Mouse (Mus musculus): ENCODE data around the gene Phf8. TPM values are rescaled to one million over a fixed set of nuclear protein-coding genes. Genes with fewer than 3 reads are reported as not detected.

The Phf8 gene
- polyA plus RNA-seq, 1 experiment from 2014 or later: 12.6 TPM

DNA sequence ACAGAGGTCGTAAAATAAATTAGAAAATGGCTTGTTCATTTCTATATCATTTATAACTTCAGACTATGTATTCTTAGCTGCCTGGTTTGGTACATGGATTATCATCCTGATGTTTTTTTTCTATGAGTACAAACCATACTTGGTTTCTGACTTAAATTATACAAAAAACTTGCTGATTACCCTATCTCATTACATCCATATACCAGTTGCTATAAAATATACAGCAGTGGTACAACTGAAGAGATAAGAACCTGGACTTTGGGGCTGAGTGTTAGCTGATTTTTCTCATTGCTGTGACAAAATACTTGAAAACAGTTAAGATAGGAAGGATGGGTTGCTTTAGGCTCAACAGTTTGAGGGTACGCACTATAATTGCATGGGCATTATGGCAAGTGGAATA lies 6.8 kb upstream of the Phf8 start:
- Histone ChIP-seq H3K4me1 (ENCODE audit: control insufficient read depth in 2 of 2, insufficient read depth in 2 of 2, low read length in 2 of 2) (no peaks in the 10 kb centered on the region), H3K36me3 (ENCODE audit: control insufficient read depth, insufficient read depth, low read length) (no peaks in the 10 kb centered on the region), H3K4me2 (ENCODE audit: low read length) (no peak overlapping the region), H3K27me3 (ENCODE audit: control insufficient read depth, insufficient read depth, low read length) (no peaks in the 10 kb centered on the region), H3K9me3 (ENCODE audit: control insufficient read depth, low read length) (no peaks in the 10 kb centered on the region), H3K9ac (ENCODE audit: low read length) (no peak overlapping the region), H3K4me3 (ENCODE audit: control insufficient read depth in 1 of 2, insufficient read depth in 1 of 2, low read depth in 1 of 2, low read length in 2 of 2) (no peak overlapping the region), H3K27ac (replicated peaks in 1 of 2; ENCODE audit: control insufficient read depth in 1 of 2, insufficient read depth in 1 of 2, low read depth in 2 of 2, low read length in 2 of 2) (no peak overlapping the region)
- WGBS: 83% methylated on average over 2 of the region's 2 CpGs
- no peak for ATAC-seq (ENCODE audit: insufficient number of reproducible peaks, insufficient read depth, low FRiP score, low read depth)

DNA sequence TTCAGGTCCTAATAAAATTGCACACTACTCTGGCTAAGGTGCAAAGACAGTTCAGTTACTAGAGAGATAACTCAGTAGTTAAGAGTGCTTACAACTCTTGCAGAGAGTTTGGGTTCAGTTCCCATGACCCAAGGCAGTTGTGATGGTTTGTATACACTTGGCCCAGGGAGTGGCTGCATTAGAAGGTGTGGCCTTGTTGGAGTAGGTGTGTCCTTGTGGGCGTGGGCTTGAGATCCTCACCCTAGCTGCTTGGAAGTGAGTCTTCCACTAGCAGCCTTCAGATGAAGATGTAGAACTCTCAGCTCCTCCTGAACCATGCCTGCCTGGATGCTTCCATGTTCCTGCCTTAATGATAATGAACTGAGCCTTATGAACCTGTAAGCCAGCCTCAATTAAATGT lies 2.3 kb upstream of the Phf8 start:
- H3K9ac ChIP-seq (ENCODE audit: low read length): no peak overlapping the region
- whole genome bisulfite sequencing: 59% methylated on average over 1 of the region's 1 CpGs
- ATAC-seq (ENCODE audit: insufficient number of reproducible peaks, insufficient read depth, low FRiP score, low read depth): no peak
- H3K27me3 ChIP-seq (ENCODE audit: control insufficient read depth, insufficient read depth, low read length): no peaks in the 10 kb centered on the region
- no peak overlapping the region for H3K4me3 ChIP-seq (ENCODE audit: control insufficient read depth in 1 of 2, insufficient read depth in 1 of 2, low read depth in 1 of 2, low read length in 2 of 2)
- H3K36me3 ChIP-seq (ENCODE audit: control insufficient read depth, insufficient read depth, low read length): no peaks in the 10 kb centered on the region
- H3K9me3 ChIP-seq (ENCODE audit: control insufficient read depth, low read length): no peaks in the 10 kb centered on the region
- H3K4me1 ChIP-seq (ENCODE audit: control insufficient read depth in 2 of 2, insufficient read depth in 2 of 2, low read length in 2 of 2): no peaks in the 10 kb centered on the region
- H3K27ac ChIP-seq (replicated peaks in 1 of 2; ENCODE audit: control insufficient read depth in 1 of 2, insufficient read depth in 1 of 2, low read depth in 2 of 2, low read length in 2 of 2): no peak overlapping the region
- no peak overlapping the region for H3K4me2 ChIP-seq (ENCODE audit: low read length)

DNA sequence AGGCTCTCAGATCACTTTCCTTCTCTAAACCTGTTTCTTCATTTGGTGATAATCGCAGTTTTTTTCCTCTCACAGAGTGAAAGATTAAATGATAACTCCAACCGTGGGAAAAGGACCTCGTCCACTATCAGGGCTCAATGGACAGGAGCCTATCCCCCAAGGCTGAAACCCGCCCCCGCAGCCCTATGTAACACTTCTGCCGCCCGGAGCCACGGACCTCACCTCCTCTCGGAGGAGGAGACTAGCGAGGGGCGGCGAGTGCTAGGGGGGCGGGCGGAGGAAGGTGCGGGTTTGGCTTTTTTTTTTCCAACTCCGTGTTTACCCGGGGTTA lies 380 bp upstream of the Phf8 start:
- Histone ChIP-seq H3K9me3 (ENCODE audit: control insufficient read depth, low read length) (no peaks in the 10 kb centered on the region), H3K27me3 (ENCODE audit: control insufficient read depth, insufficient read depth, low read length) (no peaks in the 10 kb centered on the region), H3K27ac (replicated peaks in 1 of 2; ENCODE audit: control insufficient read depth in 1 of 2, insufficient read depth in 1 of 2, low read depth in 2 of 2, low read length in 2 of 2) (peak overlapping the region; percentile 93 to 99), H3K4me2 (ENCODE audit: low read length) (peak overlapping the region; percentile 46), H3K4me3 (ENCODE audit: control insufficient read depth in 1 of 2, insufficient read depth in 1 of 2, low read depth in 1 of 2, low read length in 2 of 2) (peak overlapping the region; percentile 48 to 58), H3K4me1 (ENCODE audit: control insufficient read depth in 2 of 2, insufficient read depth in 2 of 2, low read length in 2 of 2) (no peaks in the 10 kb centered on the region), H3K9ac (ENCODE audit: low read length) (peak overlapping the region; percentile 70), H3K36me3 (ENCODE audit: control insufficient read depth, insufficient read depth, low read length) (peaks cover 5% of the 10 kb centered on the region; the same call in 1 of the 2 replicates)
- ATAC-seq (ENCODE audit: insufficient number of reproducible peaks, insufficient read depth, low FRiP score, low read depth): no peak; the same call in 1 of the 2 replicates
- 15% methylated on average over 17 of the region's 17 CpGs for WGBS

DNA sequence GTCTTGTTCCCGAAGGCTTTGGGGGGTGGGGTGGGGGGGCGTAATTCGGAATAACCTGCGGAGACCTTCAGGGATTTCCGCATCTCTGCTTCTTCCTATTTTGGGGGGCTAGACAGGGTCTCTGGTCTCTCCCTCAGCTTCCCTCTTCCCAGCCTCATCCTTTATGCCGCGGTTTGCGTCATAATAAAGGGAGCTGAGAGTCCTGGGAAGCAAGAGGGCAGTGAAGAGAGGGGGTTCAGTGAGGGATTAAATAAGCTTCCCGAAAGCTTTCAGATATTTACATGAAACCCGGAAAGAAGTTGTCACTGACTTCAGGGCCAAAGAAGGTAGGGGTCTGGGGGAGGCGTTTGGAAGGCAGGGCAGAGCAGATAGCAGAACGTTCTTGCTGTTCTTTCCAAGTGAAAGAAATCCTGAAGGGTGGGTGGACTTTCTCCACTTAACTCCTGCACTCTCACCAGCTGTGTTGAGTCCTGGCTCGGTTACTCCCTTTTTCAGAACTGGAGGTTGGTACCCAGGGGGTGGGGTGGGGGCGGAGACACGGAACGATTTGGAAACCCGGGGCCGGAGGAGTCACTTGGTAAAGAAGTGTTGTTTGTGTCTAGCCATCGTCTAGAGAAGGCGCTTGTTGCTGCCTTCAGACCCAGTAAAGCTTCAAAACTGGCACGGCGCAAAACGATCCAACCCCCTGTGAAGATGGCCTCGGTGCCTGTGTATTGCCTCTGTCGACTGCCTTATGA lies 1.5 kb downstream of the Phf8 start:
- 25% methylated on average over 25 of the region's 25 CpGs for WGBS
- ATAC-seq (ENCODE audit: insufficient number of reproducible peaks, insufficient read depth, low FRiP score, low read depth): no peak
- Histone ChIP-seq H3K27ac (replicated peaks in 1 of 2; ENCODE audit: control insufficient read depth in 1 of 2, insufficient read depth in 1 of 2, low read depth in 2 of 2, low read length in 2 of 2) (peak overlapping the region; percentile 97 to 99; a peak in 3 of 4 replicates), H3K4me1 (ENCODE audit: control insufficient read depth in 2 of 2, insufficient read depth in 2 of 2, low read length in 2 of 2) (no peaks in the 10 kb centered on the region), H3K4me3 (ENCODE audit: control insufficient read depth in 1 of 2, insufficient read depth in 1 of 2, low read depth in 1 of 2, low read length in 2 of 2) (peak overlapping the region; percentile 48 to 58), H3K36me3 (ENCODE audit: control insufficient read depth, insufficient read depth, low read length) (peaks cover 5% of the 10 kb centered on the region; the same call in 1 of the 2 replicates), H3K27me3 (ENCODE audit: control insufficient read depth, insufficient read depth, low read length) (no peaks in the 10 kb centered on the region), H3K9ac (ENCODE audit: low read length) (peak overlapping the region; percentile 82), H3K4me2 (ENCODE audit: low read length) (peak overlapping the region; percentile 73), H3K9me3 (ENCODE audit: control insufficient read depth, low read length) (no peaks in the 10 kb centered on the region)

DNA sequence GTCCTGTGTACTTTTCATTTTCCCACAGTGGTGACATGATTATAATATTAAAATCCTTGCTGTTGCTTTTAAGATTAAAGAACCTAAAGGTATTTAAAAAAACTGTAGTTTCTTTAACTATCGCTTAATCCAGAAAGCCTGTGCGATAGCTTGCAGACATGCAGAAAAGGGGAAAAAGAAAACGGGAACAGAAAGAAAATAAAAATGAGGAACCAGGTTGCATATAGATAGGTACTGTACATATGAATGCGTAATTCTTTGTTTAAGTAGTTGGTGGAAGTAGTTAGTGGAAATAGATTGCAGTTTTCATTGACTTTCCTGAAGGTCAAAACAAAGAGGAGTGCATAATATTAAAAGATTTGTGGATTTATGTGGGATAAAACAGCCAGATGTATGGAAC lies 32.9 kb downstream of the Phf8 start:
- Histone ChIP-seq H3K4me2 (ENCODE audit: low read length) (no peak overlapping the region), H3K9ac (ENCODE audit: low read length) (no peak overlapping the region), H3K4me1 (ENCODE audit: control insufficient read depth in 2 of 2, insufficient read depth in 2 of 2, low read length in 2 of 2) (no peaks in the 10 kb centered on the region), H3K36me3 (ENCODE audit: control insufficient read depth, insufficient read depth, low read length) (peaks cover 32% of the 10 kb centered on the region), H3K4me3 (ENCODE audit: control insufficient read depth in 1 of 2, insufficient read depth in 1 of 2, low read depth in 1 of 2, low read length in 2 of 2) (no peak overlapping the region), H3K27ac (replicated peaks in 1 of 2; ENCODE audit: control insufficient read depth in 1 of 2, insufficient read depth in 1 of 2, low read depth in 2 of 2, low read length in 2 of 2) (no peak overlapping the region), H3K27me3 (ENCODE audit: control insufficient read depth, insufficient read depth, low read length) (no peaks in the 10 kb centered on the region), H3K9me3 (ENCODE audit: control insufficient read depth, low read length) (no peaks in the 10 kb centered on the region)
- 84% methylated on average over 4 of the region's 4 CpGs for WGBS
- no peak for ATAC-seq (ENCODE audit: insufficient number of reproducible peaks, insufficient read depth, low FRiP score, low read depth)

DNA sequence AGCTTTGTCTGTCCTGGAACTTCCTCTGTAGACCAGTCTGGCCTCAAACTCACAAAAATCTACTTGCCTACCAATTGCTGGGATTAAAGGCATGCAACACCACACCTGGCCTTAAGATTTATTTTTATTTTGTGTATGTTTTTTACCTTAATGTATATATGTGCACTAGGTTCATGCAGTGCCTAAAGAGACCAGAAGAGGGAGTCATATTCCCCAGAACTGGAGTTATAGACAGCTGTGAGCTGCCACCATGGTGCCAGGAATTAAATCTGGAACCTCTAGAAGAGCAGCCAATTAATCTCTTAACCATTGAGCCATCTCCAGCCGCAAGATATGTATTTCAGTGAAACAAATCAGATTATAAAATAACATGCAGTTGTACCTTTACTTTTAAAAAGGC lies 54.7 kb downstream of the Phf8 start:
- 100% methylated on average over 1 of the region's 1 CpGs for WGBS
- Histone ChIP-seq H3K27me3 (ENCODE audit: control insufficient read depth, insufficient read depth, low read length) (no peaks in the 10 kb centered on the region), H3K36me3 (ENCODE audit: control insufficient read depth, insufficient read depth, low read length) (peaks cover 20% of the 10 kb centered on the region), H3K4me1 (ENCODE audit: control insufficient read depth in 2 of 2, insufficient read depth in 2 of 2, low read length in 2 of 2) (no peaks in the 10 kb centered on the region), H3K4me3 (ENCODE audit: control insufficient read depth in 1 of 2, insufficient read depth in 1 of 2, low read depth in 1 of 2, low read length in 2 of 2) (no peak overlapping the region), H3K27ac (replicated peaks in 1 of 2; ENCODE audit: control insufficient read depth in 1 of 2, insufficient read depth in 1 of 2, low read depth in 2 of 2, low read length in 2 of 2) (no peak overlapping the region), H3K9me3 (ENCODE audit: control insufficient read depth, low read length) (no peaks in the 10 kb centered on the region), H3K9ac (ENCODE audit: low read length) (no peak overlapping the region), H3K4me2 (ENCODE audit: low read length) (no peak overlapping the region)
- ATAC-seq (ENCODE audit: insufficient number of reproducible peaks, insufficient read depth, low FRiP score, low read depth): no peak

DNA sequence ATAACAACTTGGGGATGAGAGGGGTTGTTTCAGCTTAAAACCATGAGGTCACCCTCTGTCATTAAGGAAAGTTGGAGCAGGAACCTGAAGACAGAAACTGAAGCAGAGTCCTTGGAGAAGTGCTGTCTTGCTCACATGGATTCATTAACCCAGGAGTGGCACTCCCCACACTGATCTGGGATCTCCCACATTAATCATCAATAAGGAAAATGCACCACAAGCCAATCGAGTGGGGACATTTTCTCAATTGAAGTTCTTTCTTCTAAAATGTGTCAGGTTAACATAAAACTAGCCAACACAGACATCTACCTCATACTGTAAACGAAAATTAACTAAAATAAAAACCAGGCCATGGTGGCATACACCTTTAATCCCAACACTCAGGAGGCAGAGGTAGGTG lies 122.9 kb downstream of the Phf8 start:
- Histone ChIP-seq H3K9ac (ENCODE audit: low read length) (no peak overlapping the region), H3K36me3 (ENCODE audit: control insufficient read depth, insufficient read depth, low read length) (no peaks in the 10 kb centered on the region), H3K4me2 (ENCODE audit: low read length) (no peak overlapping the region), H3K4me1 (ENCODE audit: control insufficient read depth in 2 of 2, insufficient read depth in 2 of 2, low read length in 2 of 2) (no peaks in the 10 kb centered on the region), H3K27ac (replicated peaks in 1 of 2; ENCODE audit: control insufficient read depth in 1 of 2, insufficient read depth in 1 of 2, low read depth in 2 of 2, low read length in 2 of 2) (no peak overlapping the region), H3K9me3 (ENCODE audit: control insufficient read depth, low read length) (no peaks in the 10 kb centered on the region), H3K27me3 (ENCODE audit: control insufficient read depth, insufficient read depth, low read length) (no peaks in the 10 kb centered on the region), H3K4me3 (ENCODE audit: control insufficient read depth in 1 of 2, insufficient read depth in 1 of 2, low read depth in 1 of 2, low read length in 2 of 2) (no peak overlapping the region)
- 64% methylated on average over 2 of the region's 2 CpGs for WGBS
- ATAC-seq (ENCODE audit: insufficient number of reproducible peaks, insufficient read depth, low FRiP score, low read depth): no peak

DNA sequence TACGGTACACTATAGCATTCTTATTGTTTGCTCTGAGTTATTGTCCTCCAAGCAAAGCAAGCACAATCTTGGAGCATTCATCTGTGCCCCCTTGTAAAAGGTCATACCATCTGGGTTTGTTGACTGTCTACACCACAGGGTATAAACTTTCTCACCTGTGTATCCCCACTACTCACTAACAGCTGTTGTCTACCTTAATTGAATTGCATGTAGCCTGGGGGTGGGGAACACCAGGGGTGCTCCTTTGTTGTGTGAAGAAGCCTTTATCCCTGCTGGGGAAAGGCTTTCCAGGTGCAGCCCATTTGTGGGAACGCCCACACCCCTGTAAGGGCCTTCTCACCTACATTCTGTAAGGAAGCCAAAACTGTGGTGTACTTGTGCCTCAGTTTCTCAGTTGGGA lies 133.3 kb downstream of the Phf8 start:
- Histone ChIP-seq H3K36me3 (ENCODE audit: control insufficient read depth, insufficient read depth, low read length) (no peaks in the 10 kb centered on the region), H3K4me3 (ENCODE audit: control insufficient read depth in 1 of 2, insufficient read depth in 1 of 2, low read depth in 1 of 2, low read length in 2 of 2) (no peak overlapping the region), H3K27ac (replicated peaks in 1 of 2; ENCODE audit: control insufficient read depth in 1 of 2, insufficient read depth in 1 of 2, low read depth in 2 of 2, low read length in 2 of 2) (no peak overlapping the region), H3K4me2 (ENCODE audit: low read length) (no peak overlapping the region), H3K27me3 (ENCODE audit: control insufficient read depth, insufficient read depth, low read length) (no peaks in the 10 kb centered on the region), H3K9ac (ENCODE audit: low read length) (no peak overlapping the region), H3K9me3 (ENCODE audit: control insufficient read depth, low read length) (no peaks in the 10 kb centered on the region), H3K4me1 (ENCODE audit: control insufficient read depth in 2 of 2, insufficient read depth in 2 of 2, low read length in 2 of 2) (no peaks in the 10 kb centered on the region)
- ATAC-seq (ENCODE audit: insufficient number of reproducible peaks, insufficient read depth, low FRiP score, low read depth): no peak
- 56% methylated on average over 2 of the region's 2 CpGs for WGBS

Data from heart, embryonic 14.5 days (tissue).